Mouse (Mus musculus) adipocyte (in vitro differentiated cells): ENCODE data around the gene Josd1.
A peak's percentile ranks its signal among the peaks of the same experiment; 100 is the strongest.

ENCODE experiments used
- DNase-seq: peaks from one replicate; pipeline ENCODE4 v3.0.0-alpha.2; 2016; ENCODE audit warnings: low spot score

Josd1 gene

GRCm38 (mm10) chr15:79658531-79659375, 29.0 kb downstream of the Josd1 start, which contains the start of the genes Fam227a and Cby1:
TSS of gene Fam227a (minus strand) at chr15:79658956.
TSS of gene Cby1 (plus strand) at chr15:79659199.
- peak; percentile 92 for DNase-seq

- peak; percentile 87 for DNase-seq
Measured at GRCm38 (mm10) chr15:79657837-79658530, 29.7 kb downstream of the Josd1 start.

DNA sequence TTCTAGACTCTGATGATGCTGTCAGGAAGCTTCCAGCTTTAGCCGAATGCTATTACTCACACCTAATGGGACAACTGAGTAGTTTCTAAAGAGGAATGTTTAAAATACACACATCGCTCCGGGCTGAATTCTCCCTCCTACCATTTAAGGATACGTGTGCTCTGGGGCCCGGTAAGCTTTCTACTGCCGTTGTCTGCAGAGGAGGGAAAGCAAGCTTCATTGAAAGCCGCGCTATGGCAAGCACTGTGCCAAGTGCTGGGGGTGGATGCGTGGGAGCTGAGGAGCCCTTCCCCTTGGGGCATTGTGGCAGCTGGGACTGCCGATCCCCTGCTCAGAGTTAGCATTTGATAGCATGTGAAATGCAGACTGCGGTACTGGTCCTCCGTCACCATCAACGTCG, 31.3 kb downstream of the Josd1 start:
- DNase-seq, result no peak

DNA sequence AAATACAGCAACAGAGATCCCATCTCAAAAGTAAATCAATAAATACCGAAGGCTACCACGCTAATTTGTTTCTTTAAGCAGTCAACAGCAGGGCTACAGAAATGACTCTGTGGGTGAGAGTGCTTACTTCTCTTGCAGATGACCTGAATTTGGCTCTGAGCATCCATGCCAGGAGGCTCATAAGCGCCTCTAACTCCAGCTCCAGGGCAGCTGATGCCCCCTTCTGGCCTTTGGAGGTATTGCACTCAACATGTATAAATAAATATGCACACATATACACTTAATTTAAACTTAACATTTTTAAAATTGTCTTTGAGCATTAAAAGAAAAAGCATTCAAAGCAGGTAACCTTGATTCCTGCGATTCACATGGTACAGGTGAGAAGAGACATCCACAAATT, 36.2 kb downstream of the Josd1 start:
- DNase-seq, result no peak

- no peak for DNase-seq
Measured at GRCm38 (mm10) chr15:79650569-79650968, 37.1 kb downstream of the Josd1 start.

GRCm38 (mm10) chr15:79648130-79648529, 39.6 kb downstream of the Josd1 start:
- DNase-seq, result no peak

DNA sequence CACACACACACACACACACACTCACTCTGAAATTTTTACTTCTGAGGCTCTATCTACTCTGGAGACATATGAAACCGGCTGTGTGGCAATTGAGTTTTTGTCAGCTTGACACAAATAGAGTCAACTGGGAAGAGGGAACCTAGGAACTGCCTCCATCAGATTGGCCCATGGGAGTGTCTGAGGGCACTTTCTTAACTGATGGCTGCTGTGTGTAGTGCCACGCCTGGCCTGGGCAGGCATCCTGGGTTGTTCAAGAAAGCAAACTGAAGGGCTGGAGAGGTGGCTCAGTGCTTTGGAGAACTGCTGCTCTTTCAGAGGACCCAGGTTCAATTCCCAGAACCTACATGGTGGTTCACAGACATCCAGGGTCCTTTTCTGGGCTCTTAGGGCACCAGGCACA, 42.2 kb downstream of the Josd1 start:
- DNase-seq, result no peak

- DNase-seq, result no peak
Measured at GRCm38 (mm10) chr15:79641135-79641817, 46.4 kb downstream of the Josd1 start.

GRCm38 (mm10) chr15:79630471-79630870, 57.2 kb downstream of the Josd1 start:
- DNase-seq, result no peak
